Mouse (Mus musculus): ENCODE measurements at regions not wholly inside any gene's neighbourhood (a gene's known extent, or its start where the extent isn't known, plus 50 kb on each side); places are given as distances from the start of the nearest gene placed in this dataset.
A peak's percentile ranks its signal among the peaks of the same experiment; 100 is the strongest.

DNA sequence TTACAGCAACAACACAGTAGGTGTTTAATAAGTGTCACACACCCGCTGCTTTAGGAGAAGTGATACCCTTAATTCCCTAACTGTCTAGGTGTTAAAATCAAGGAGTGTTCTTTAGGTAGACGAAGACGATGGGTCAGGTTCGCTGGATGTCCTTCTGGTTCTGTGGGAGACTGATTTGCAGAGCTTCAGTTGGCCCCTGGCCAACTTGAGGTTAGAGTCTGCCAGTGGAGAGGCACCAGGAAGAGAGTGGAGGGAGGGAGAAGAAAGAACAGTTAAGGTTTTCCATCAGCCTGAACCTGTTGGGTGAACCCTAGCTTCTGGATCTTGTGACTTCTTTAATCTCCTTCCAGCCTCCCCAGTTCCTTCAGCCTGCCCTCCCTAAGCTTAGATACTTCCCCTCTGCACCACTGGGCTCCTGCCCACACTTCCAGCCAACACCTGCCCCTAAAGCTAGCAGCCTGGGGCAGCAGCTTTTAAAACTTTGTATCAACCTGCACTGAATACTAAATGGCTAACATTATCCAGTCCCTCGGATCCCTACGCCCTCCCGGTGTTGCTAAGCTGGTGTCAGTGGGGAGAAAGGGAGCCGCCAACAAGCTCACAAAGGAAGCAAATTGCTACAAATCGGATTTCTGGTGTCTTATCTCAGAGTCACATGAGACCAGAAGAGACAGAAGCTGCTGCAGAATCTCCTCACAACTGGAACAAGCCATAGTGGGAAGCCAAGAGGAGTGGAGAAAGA lies 62.1 kb upstream of the Adgrl1 start:
- no peak for DNase-seq (ENCODE audit: low read depth, low spot score)

DNA sequence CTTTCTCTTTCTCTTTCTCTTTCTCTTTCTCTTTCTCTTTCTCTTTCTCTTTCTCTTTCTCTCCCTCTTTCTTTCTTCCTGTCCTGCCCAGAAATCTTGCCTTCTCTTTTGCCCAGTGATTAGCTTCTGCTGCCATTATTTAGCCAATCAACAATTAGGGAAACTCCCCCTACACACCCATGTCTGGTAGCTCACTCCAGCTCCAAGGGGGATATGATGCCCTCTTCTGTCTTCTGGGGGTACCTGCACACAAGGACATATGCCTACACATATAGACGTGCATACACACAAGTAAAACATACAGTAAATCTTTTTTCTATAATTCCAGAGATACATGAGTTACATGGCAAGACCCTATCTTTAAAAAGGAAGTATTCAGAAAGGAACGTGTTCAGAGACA lies 70.1 kb upstream of the Adgrl1 start:
- DNase-seq (ENCODE audit: low read depth, low spot score) = peak; percentile 14

DNA sequence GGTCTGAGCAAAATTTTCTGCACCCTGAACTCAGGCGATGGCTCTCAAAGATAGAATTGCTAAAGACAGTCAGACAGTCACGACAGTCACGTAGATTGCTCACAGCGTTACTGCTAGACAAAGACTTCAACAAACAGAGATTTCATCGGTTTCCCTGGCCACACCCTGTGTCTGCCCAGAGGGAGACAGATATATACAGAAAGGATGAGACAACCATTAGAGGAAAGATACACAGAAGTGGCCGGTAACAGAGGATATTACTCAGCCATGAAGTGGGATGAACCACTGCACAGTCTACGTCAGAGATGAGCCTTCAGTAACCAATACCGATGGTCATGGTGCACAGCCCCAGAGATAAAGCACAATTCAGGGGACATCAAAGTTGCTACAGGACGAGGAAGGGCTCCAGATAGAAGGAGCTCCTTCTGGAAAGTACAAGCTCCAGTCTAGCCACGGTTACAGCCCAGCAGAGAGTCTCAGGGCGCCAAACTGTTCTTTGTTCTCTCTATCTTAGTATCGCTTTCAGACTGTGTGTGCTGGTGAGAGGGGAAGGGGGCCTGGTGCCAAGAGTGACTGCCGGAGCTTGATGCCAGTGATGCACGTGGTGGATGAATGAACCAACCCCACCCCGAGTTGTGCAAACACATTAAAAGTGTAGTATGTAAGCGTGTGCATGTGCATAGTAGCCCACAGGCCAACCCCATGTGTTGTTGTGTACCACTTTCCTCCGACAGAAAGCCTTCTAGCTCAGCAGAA lies 74.8 kb upstream of the Adgrl1 start:
- DNase-seq (ENCODE audit: low read depth, low spot score) = no peak

DNA sequence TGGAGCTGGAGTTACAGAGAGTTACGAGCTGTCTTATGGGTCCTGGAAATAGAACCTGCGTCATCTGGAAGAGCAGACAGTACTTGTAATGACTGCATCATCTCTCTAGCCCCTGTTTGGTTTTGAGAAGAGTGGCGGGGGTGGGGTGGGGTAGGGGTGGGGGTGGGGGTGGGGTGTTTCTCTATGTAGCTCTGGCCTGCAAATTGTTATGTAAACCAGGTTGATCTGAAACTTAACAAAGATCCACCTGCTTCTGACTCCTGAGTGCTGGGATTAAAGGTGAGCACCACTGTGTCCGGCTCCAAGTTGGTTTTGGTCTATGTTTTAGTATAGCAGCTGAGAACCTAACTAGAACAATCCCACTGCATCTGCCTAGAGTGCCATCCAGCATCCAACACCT lies 78.0 kb upstream of the Adgre5 start:
- no peak for DNase-seq (ENCODE audit: low read depth, low spot score)

DNA sequence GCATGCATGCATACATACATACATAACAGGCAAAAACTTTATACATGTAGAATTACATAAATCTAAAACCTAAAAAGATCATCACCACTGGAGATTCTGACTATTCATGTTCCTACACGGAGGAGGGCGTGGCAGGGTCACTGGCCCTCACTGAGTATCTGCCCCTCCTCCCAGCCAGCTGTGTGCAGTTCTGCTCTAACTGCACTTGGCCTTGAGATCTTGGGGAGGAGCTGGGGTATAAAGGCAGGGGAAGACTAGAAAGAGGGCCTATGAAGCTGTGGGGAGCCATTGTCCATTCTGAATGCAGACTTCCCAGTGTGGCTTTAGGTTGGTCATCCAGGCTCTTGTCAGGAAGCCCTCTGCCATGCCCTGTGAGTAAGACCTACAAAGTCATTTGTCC lies 69.5 kb upstream of the Adgre5 start:
- DNase-seq (ENCODE audit: low read depth, low spot score) = no peak

DNA sequence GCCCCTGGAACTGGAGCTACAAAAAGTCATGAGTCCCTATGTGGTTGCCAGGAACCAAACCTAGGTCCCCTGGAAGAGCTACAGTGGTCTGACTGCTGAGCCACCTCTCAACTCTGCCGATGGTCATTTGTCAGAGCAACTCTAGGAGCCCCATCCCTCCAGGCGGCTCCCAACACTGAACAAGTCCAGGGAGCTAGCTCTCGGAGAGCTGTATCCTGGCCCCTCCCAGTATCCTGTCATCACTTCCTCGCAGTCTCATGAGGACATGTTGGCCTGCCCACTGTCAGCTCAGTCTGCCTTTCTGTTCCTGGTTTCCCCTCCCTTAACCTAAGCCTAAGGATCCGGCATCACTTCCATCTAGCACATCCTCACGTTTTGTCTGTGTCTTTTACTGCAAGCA lies 64.5 kb upstream of the Adgre5 start:
- DNase-seq (ENCODE audit: low read depth, low spot score) = no peak

- DNase-seq (ENCODE audit: low read depth, low spot score) = peak; percentile 47
These were observed 62.2 kb upstream of the Adgre5 start for GRCm38 (mm10) chr8:83803312-83803711.

GRCm38 (mm10) chr8:83802506-83802905 lies 61.4 kb upstream of the Adgre5 start:
- no peak for DNase-seq (ENCODE audit: low read depth, low spot score)

DNA sequence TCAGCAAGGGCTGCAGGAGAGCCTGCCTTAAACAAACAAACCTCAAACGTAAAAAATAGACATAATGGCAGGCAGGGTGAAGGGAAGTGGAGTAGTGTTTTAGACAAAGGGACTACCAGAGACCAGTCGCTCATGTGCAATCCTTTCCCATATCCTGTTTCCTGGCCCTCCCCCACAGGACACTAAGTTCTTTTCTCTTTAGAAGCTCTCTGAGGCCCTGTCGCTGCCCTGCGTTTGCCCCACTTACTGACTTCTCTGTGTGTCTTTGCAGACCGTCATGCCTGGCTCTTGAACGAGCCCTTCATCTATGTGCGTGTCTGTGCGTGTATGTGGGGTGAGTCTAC lies 58.5 kb upstream of the Adgre5 start:
- DNase-seq (ENCODE audit: low read depth, low spot score) = no peak

- no peak for DNase-seq (ENCODE audit: low read depth, low spot score)
These were observed 57.9 kb upstream of the Adgre5 start for GRCm38 (mm10) chr8:83798881-83799606.

GRCm38 (mm10) chr8:83793491-83794238 lies 52.5 kb upstream of the Adgre5 start:
- no peak for DNase-seq (ENCODE audit: low read depth, low spot score)

Data from CD4-positive helper T cell, adult 2 months (primary cell).